Mouse (Mus musculus) heart, adult 2 months (tissue): Measurements from ENCODE around the gene Gm11027. TPM values are rescaled to one million over a fixed set of nuclear protein-coding genes. Genes with fewer than 3 reads are reported as not detected.

Experiments used
- DNase-seq, 2 experiments: peaks; one replicate each; pipeline ENCODE4 v3.0.0; 2021
- H3K27ac ChIP-seq: fragments of 200-600 bp; 2 replicates; pipeline ENCODE4 v1.8.1; 2022
- H3K27me3 ChIP-seq: fragments of 200-500 bp; 2 replicates; pipeline ENCODE4 v1.6.1; 2012; ENCODE audit warnings: mild to moderate bottlenecking, low read length, inconsistent platforms, mixed read lengths; ENCODE audit not compliant: control insufficient read depth, insufficient read depth
- H3K36me3 ChIP-seq: fragments of 200-500 bp; 2 replicates; pipeline ENCODE4 v1.6.1; 2012; ENCODE audit warnings: low read length, inconsistent platforms; ENCODE audit not compliant: control insufficient read depth, insufficient read depth
- H3K4me1 ChIP-seq: fragments of 200-500 bp; 2 replicates; pipeline ENCODE4 v1.6.1; 2011; ENCODE audit warnings: low read length; ENCODE audit not compliant: control insufficient read depth, insufficient read depth
- H3K4me3 ChIP-seq: fragments of 200-600 bp; 2 replicates; pipeline ENCODE4 v1.8.1; 2022
- H3K79me2 ChIP-seq: fragments of 200-500 bp; replicated peaks from 2 replicates; pipeline ENCODE4 v1.6.1; 2012; ENCODE audit warnings: mild to moderate bottlenecking, inconsistent platforms, low read length, moderate library complexity, mixed read lengths; ENCODE audit not compliant: control insufficient read depth, insufficient read depth
- H3K9ac ChIP-seq: fragments of 200-500 bp; 2 replicates; pipeline ENCODE4 v1.6.1; 2012; ENCODE audit warnings: low read depth, mild to moderate bottlenecking, control low read depth, inconsistent platforms, low read length, mixed read lengths
- CTCF ChIP-seq: fragments of 200-600 bp; IDR thresholded peaks from 2 replicates; pipeline ENCODE4 v1.8.1; 2022; ENCODE audit warnings: antibody characterized with exemption, mild to moderate bottlenecking, moderate library complexity
- EP300 ChIP-seq: fragments of 200-500 bp; IDR thresholded peaks from 2 replicates; pipeline ENCODE4 v1.6.1; 2011; ENCODE audit warnings: low read depth, low read length, control low read depth; ENCODE audit not compliant: insufficient read depth
- POLR2A ChIP-seq: fragments of 200-500 bp; IDR thresholded peaks from 2 replicates; pipeline ENCODE4 v1.6.1; 2011; ENCODE audit warnings: mild to moderate bottlenecking, low read depth, low read length, control low read depth; ENCODE audit not compliant: insufficient read depth
- WGBS: fragments of 180-500 bp; shearing (Covaris S2); methylation state at CpG from one replicate; pipeline ENCODE4 v1.1.7; 2018; 5-methylcytosine and 5-hydroxymethylcytosine counted together
- intact Hi-C: fragments of 180-260 bp; cut with DNase I; formaldehyde crosslinking; loops from one replicate; pipeline ENCODE4 v1.15.1; 2025
- polyA plus RNA-seq: library from polyadenylated mRNA; depleted of rRNA; stranded (reverse); fragments of >200 nt; gene quantifications from 2 replicates; pipeline ENCODE4 v1.2.3, GENCODE M21; 2012
- total RNA-seq, 2 experiments: library from RNA; stranded (reverse); gene quantifications; 2 replicates each; pipeline ENCODE4 v1.2.3; 2021

Gm11027 gene
- total and polyA plus RNA-seq, 3 experiments = not detected

DNA sequence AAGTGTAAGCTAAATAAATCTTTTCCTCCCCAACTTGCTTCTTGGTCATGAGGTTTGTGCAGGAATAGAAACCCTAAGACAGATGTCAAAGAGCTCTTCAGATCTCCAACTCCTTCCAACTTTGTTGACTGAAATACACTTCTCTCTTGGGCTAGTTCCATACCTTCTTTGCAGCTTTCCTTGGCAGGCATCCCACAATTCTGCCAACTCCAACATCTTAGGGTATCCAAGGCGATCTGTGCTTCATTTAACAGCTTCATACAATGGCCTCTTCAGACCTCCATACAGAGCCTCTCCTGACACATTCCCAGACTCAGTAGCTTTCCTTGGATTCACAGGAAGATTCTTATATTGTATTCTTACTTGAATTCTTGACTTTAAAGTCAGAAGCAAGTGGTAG is 1.5 kb upstream of the Gm11027 start:
- DNase-seq = no peak
- Histone ChIP-seq H3K4me1 (no peaks in the 10 kb centered on the region), H3K79me2 (no peaks in the 10 kb centered on the region), H3K36me3 (no peaks in the 10 kb centered on the region), H3K9ac (no peak overlapping the region), H3K27me3 (peaks cover 2% of the 10 kb centered on the region; the same call in 1 of the 2 replicates), H3K27ac (no peak overlapping the region), H3K4me3 (no peak overlapping the region)
- intact Hi-C loops = no loop called here
- TF ChIP-seq EP300 (no peak), CTCF (no peak), POLR2A (no peak)
- 38% methylated on average over 1 of the region's 1 CpGs for WGBS

DNA sequence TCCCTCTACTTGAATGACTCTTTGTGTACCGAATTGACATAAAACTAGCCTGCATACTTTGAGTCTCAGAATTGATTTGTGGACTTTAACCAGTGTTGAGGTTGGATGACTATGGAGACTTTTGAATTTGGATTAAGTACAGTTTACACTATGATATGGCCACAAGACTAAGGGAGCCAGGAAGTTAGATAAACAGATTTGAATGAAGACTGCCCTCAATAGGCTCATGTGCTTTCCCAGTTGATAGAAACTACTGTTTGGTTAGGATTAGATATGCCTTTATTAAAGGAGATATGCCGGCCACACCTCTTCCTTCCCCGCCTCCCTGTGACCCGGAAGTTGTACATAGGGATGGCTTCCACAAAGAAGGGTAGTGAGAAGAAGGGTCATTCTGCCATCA is 445 bp downstream of the Gm11027 start:
- 82% methylated on average over 4 of the region's 4 CpGs for WGBS
- no peaks in the 10 kb centered on the region for H3K79me2 ChIP-seq
- intact Hi-C loops = no loop called here
- no peak overlapping the region for H3K4me3 ChIP-seq
- no peaks in the 10 kb centered on the region for H3K36me3 ChIP-seq
- H3K27ac ChIP-seq = no peak overlapping the region
- DNase-seq = no peak
- H3K9ac ChIP-seq = no peak overlapping the region
- H3K4me1 ChIP-seq = no peaks in the 10 kb centered on the region
- H3K27me3 ChIP-seq = peaks cover 2% of the 10 kb centered on the region; the same call in 1 of the 2 replicates
- TF ChIP-seq CTCF (no peak), EP300 (no peak)

DNA sequence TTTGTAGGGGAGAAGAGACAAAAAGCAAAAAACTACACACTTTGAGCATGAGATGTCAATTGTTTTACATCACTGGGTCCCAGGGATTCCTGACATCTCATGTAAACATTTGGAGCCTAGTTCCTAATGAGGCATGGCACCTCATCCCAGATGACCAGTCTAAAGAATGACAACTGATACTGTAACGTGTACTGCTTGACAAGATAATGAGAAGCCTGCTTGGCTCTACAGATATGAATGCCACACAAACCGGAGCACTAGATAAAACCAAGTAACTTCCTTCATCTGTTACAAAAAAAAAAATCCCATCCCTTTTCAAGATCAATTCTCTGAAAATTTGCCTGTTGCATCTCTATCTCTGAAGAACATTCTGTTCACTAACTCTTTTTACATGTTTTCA is 1.8 kb downstream of the Gm11027 start:
- Histone ChIP-seq H3K4me1 (no peaks in the 10 kb centered on the region), H3K27ac (no peak overlapping the region), H3K4me3 (no peak overlapping the region), H3K36me3 (no peaks in the 10 kb centered on the region), H3K79me2 (no peaks in the 10 kb centered on the region), H3K27me3 (peaks cover 2% of the 10 kb centered on the region; the same call in 1 of the 2 replicates), H3K9ac (no peak overlapping the region)
- DNase-seq = no peak
- intact Hi-C loops = no loop called here
- 40% methylated on average over 2 of the region's 2 CpGs for WGBS
- TF ChIP-seq EP300 = no peak
- no peak for TF ChIP-seq CTCF
- TF ChIP-seq POLR2A = no peak

DNA sequence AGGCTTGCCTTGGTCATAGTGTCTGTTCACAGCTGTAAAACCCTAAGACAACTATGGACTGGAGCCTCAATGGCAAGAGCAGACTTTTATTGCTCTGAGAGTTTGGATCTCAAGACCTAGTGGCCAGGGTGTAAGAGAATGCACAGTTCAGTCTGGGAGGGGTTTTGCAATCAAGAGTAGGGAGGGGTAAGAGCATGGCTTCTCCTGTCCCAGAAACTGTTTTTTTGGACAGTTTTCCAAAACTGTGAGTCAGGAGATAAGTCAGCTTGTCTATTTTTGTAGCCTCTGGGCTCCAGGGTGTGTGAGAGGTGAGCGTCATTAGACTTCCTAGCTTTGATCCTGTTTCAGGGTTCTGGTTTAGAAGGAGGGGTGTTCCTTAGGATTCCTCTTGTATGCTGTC is 3.4 kb downstream of the Gm11027 start:
- DNase-seq = no peak
- WGBS = 59% methylated on average over 1 of the region's 1 CpGs
- Histone ChIP-seq H3K79me2 (no peaks in the 10 kb centered on the region), H3K36me3 (no peaks in the 10 kb centered on the region; the same call in 1 of the 2 replicates), H3K4me3 (no peak overlapping the region), H3K9ac (no peak overlapping the region), H3K4me1 (no peaks in the 10 kb centered on the region), H3K27ac (no peak overlapping the region), H3K27me3 (peaks cover 2% of the 10 kb centered on the region; the same call in 1 of the 2 replicates)
- TF ChIP-seq POLR2A (no peak), EP300 (no peak), CTCF (no peak)
- intact Hi-C loops = no loop called here

DNA sequence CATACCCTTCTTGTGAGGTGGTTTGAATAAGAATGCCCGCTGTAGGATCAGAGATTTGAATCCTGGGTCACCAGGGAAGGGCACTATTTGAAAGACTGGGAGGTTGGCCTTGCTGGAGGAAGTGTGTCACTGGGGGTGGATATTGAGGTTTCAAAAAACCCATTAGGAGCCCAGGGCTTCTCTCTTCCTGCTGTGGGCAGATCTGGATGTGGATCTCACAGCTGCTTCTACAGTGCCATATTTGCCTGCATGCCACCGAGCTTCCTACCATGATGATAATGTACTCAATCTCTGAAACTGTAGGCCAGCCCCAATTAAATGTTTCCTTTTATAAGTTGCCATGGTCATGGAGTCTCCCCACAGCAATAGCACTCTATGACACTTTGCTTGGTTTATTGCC is 4.0 kb downstream of the Gm11027 start:
- H3K4me3 ChIP-seq = no peak overlapping the region
- H3K9ac ChIP-seq = no peak overlapping the region
- no peaks in the 10 kb centered on the region; the same call in 1 of the 2 replicates for H3K36me3 ChIP-seq
- no peak for DNase-seq
- no peak overlapping the region for H3K27ac ChIP-seq
- WGBS = 96% methylated on average over 2 of the region's 2 CpGs
- TF ChIP-seq CTCF = no peak
- H3K79me2 ChIP-seq = no peaks in the 10 kb centered on the region
- intact Hi-C loops = no loop called here
- H3K27me3 ChIP-seq = no peaks in the 10 kb centered on the region
- H3K4me1 ChIP-seq = no peaks in the 10 kb centered on the region

DNA sequence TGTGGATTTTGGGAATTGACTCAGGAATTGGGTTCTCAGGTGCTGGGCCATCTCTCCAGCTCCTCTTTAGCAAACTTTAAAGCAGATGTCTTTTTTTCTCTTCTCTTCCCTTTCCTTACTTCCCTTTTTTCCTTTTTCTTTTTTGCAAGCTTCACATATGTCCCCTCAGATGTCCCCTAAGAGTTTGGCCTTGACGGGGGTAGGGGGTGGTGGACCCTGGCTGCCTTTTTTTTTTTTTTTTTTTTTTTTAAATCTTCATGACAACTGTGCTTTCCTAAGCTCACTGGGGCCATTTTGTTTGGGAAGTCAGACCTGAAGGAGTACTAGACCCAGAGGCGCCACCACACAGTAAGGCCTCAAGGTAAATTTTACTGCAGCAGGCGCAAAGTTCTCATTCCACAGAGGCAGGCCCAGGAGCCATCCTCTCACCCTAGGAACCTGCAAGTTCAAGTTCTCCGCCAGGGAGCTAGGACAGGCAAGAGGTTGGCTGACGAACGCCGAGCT is 5.0 kb downstream of the Gm11027 start:
- H3K27me3 ChIP-seq = no peaks in the 10 kb centered on the region
- TF ChIP-seq CTCF = peak; percentile 30; the same call in 1 of the 2 replicates
- TF ChIP-seq EP300 = no peak

More for the DNA sequence above, 5.0 kb downstream of the Gm11027 start:
- Histone ChIP-seq H3K79me2 (no peaks in the 10 kb centered on the region; the same call in 1 of the 2 replicates), H3K4me3 (peak overlapping the region; percentile 98), H3K36me3 (no peaks in the 10 kb centered on the region; the same call in 1 of the 2 replicates), H3K9ac (peak overlapping the region; percentile 82), H3K27ac (peak overlapping the region; percentile 97), H3K4me1 (no peaks in the 10 kb centered on the region)
- intact Hi-C loops = loop anchor here (1.0 to 5.0 kb wide), 5 partner anchors 16 to 342 kb away; partner anchors contain the start of genes Ncapg2 and Zfp386
- WGBS = 4% methylated on average over 7 of the region's 7 CpGs
- DNase-seq = no peak
